Comparison of ENCODE assay signal across 22 mouse cellular contexts in the genomic region with DNA sequence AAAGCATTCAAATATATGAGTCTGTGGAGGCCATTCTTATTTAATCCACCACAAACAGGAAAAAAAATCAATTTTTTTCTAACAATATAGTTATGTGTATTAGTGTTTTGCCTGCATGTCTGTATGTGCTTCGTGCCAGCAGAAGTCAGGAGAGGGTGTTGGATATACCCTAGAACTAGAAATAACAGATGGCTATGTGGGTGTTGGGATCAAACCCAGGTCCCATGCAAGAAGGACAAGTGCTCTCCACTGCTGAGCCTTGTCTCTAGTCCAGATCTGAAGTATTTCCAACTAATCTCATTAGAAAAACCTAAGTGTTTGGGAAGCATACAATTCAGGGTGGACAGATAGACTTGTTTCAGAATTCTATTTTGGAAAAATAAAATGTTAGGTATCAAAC. TPM values are rescaled to one million over a fixed set of nuclear protein-coding genes. Genes with fewer than 3 reads are reported as not detected.
"Had no signal": no experiment of that assay in that cellular context is flagged by ENCODE, and none has a peak within 500 bp of the region (broad histone marks: within the 10 kb centered on the region; RNA-seq: fewer than 3 reads in every experiment).

No protein-coding gene starts in this region.

- ATAC-seq: lung, postnatal 0 days; midbrain, embryonic 13.5 days; midbrain, embryonic 16.5 days had no signal

- DNase-seq: kidney, adult 9 months; kidney, postnatal 14 days; kidney, postnatal 4 days; layer of hippocampus, postnatal 36 days; liver, embryonic 13.5 days; lung, embryonic 14.5 days; right cerebral cortex, adult 18-20 months; right cerebral cortex, postnatal 14 days; right cerebral cortex, postnatal 4 days; thymus, adult 2 months; thymus, postnatal 14 days; thymus, postnatal 4 days had no signal

RNA-seq across cellular contexts. Expression of gene Lrrc36, which starts 8.6 kb away (rescaled TPM):
- total RNA-seq: liver, adult 2 months had no signal

RNA-seq across cellular contexts. Expression of gene Kctd19, which starts 8.7 kb away (rescaled TPM):
- total RNA-seq: layer of hippocampus, adult 2 months; layer of hippocampus, postnatal 10 days; layer of hippocampus, postnatal 36 days; left cerebral cortex, adult 2 months; left cerebral cortex, postnatal 10 days; left cerebral cortex, postnatal 36 days; liver, adult 2 months; megakaryocyte, adult 5-6 weeks had no signal
